Mouse (Mus musculus) 416B (cell line): Measurements from ENCODE around the gene Creb3l2.

Source experiments
- DNase-seq: peaks from one replicate; pipeline ENCODE4 v3.0.0; 2011; ENCODE audit warnings: low read depth

Gene Creb3l2

GRCm38 (mm10) chr6:37325906-37326602, 115.9 kb downstream of the Creb3l2 start:
- DNase-seq = no peak

- no peak for DNase-seq
Measured at GRCm38 (mm10) chr6:37325076-37325475, 116.9 kb downstream of the Creb3l2 start.

- no peak for DNase-seq
Measured at GRCm38 (mm10) chr6:37322641-37323040, 119.3 kb downstream of the Creb3l2 start.

GRCm38 (mm10) chr6:37322088-37322487, 119.9 kb downstream of the Creb3l2 start:
- DNase-seq = no peak

GRCm38 (mm10) chr6:37317904-37318303, 124.0 kb downstream of the Creb3l2 start:
- DNase-seq = no peak

- DNase-seq = no peak
Measured at GRCm38 (mm10) chr6:37315440-37315839, 126.5 kb downstream of the Creb3l2 start.

- no peak for DNase-seq
Measured at GRCm38 (mm10) chr6:37310601-37311000, 131.3 kb downstream of the Creb3l2 start.

GRCm38 (mm10) chr6:37306616-37307015, 135.3 kb downstream of the Creb3l2 start:
- no peak for DNase-seq

GRCm38 (mm10) chr6:37300492-37300891, 141.5 kb downstream of the Creb3l2 start:
- no peak for DNase-seq

GRCm38 (mm10) chr6:37299562-37300390, 142.2 kb downstream of the Creb3l2 start, which contains the start of gene Dgki:
Dgki (minus strand) TSS chr6:37300184.
- no peak for DNase-seq

GRCm38 (mm10) chr6:37298982-37299381, 143.0 kb downstream of the Creb3l2 start:
- no peak for DNase-seq

- no peak for DNase-seq
Measured at GRCm38 (mm10) chr6:37297744-37298482, 144.0 kb downstream of the Creb3l2 start.

- DNase-seq = no peak
Measured at GRCm38 (mm10) chr6:37292068-37292467, 149.9 kb downstream of the Creb3l2 start.

- DNase-seq = no peak
Measured at GRCm38 (mm10) chr6:37291171-37291570, 150.8 kb downstream of the Creb3l2 start.

- no peak for DNase-seq
Measured at GRCm38 (mm10) chr6:37290691-37291090, 151.3 kb downstream of the Creb3l2 start.

GRCm38 (mm10) chr6:37286134-37286533, 155.8 kb downstream of the Creb3l2 start:
- no peak for DNase-seq

- no peak for DNase-seq
Measured at GRCm38 (mm10) chr6:37284879-37285278, 157.1 kb downstream of the Creb3l2 start.

- no peak for DNase-seq
Measured at GRCm38 (mm10) chr6:37283336-37283735, 158.6 kb downstream of the Creb3l2 start.

- no peak for DNase-seq
Measured at GRCm38 (mm10) chr6:37282659-37283058, 159.3 kb downstream of the Creb3l2 start.
